Mouse (Mus musculus) pancreas, adult 10 weeks (tissue): ENCODE data around the gene Fgf22. TPM values are rescaled to one million over a fixed set of nuclear protein-coding genes. Genes with fewer than 3 reads are reported as not detected.

Experiments used
- polyA plus RNA-seq: library from polyadenylated mRNA; stranded (reverse); fragments of 350-450 nt; fragmentation: Illumina TruSeq; extraction: RNeasy Lipid Tissue Mini Kit (QIAGEN cat#74804); gene quantifications from one replicate; pipeline ENCODE4 v1.2.3, GENCODE M21; 2015; ENCODE audit warnings: low read depth, low replicate concordance; ENCODE audit not compliant: insufficient read depth

The Fgf22 gene
- polyA plus RNA-seq: not detected

GRCm38 (mm10) chr10:79754856-79755516 is at the start of gene Fgf22:
Gene Fgf22, plus strand, starts transcription at chr10:79755076.

DNA sequence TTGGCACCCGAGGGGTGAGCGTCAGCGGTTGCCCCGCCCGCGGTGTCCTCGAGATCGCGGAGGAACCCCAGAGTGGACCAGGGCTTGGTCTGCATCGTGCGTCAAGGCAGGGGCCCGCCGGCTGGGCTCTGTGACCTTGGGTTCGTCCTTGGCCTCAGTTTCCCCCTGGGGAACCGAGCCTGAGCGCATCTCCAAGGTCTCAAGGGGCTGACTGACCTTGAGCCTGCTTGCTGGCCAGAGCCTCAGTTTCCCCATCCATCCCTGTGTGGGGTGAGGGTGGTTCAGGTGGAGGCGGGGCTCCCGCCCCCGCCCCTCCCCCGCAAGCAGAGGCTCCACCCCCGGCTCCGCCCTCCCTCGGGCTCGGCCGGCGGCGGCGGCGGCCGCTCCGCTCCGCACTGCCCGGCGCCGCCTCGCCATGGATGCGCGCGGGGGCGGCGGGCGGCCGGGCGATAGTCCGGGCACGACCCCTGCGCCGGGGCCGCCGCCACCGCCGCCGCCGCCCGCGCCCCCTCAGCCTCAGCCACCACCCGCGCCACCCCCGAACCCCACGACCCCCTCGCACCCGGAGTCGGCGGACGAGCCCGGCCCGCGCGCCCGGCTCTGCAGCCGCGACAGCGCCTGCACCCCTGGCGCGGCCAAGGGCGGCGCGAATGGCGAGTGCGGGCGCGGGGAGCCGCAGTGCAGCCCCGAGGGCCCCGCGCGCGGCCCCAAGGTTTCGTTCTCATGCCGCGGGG is 38.5 kb upstream of the Fgf22 start, which contains the start of gene Hcn2:
Gene Hcn2 (plus strand): TSS at position 381 of the 734 bp plus-strand sequence.

GRCm38 (mm10) chr10:79745898-79746773 is 8.7 kb upstream of the Fgf22 start, which contains the start of gene Polrmt:
Gene Polrmt, minus strand, starts transcription at chr10:79746581.

GRCm38 (mm10) chr10:79766508-79767325 is 11.8 kb downstream of the Fgf22 start, which contains the start of gene Rnf126:
Gene Rnf126, minus strand, starts transcription at chr10:79766952.

GRCm38 (mm10) chr10:79777103-79777531 is 22.2 kb downstream of the Fgf22 start, which contains the start of gene Fstl3:
Gene Fstl3, plus strand, starts transcription at chr10:79777272.

GRCm38 (mm10) chr10:79790861-79791260 is 36.0 kb downstream of the Fgf22 start, which contains the start of gene Prss57:
Gene Prss57, minus strand, starts transcription at chr10:79790961.

GRCm38 (mm10) chr10:79793051-79793737 is 38.3 kb downstream of the Fgf22 start, which contains the start of gene Palm:
Gene Palm, plus strand, starts transcription at chr10:79793572.

Other genes starting within 250 kb of the Fgf22 start
- gene Plpp2, start 221.3 kb upstream of the Fgf22 start, polyA plus RNA-seq: 7.3 TPM
- gene Mier2, start 199.9 kb upstream of the Fgf22 start, polyA plus RNA-seq: 10.7 TPM
- gene Theg, start 167.7 kb upstream of the Fgf22 start, polyA plus RNA-seq: not detected
- gene C2cd4c, start 141.1 kb upstream of the Fgf22 start, polyA plus RNA-seq: 0.61 TPM
- 3.3 TPM for gene Shc2, start 117.2 kb upstream of the Fgf22 start, polyA plus RNA-seq
- not detected for gene Odf3l2, start 109.3 kb upstream of the Fgf22 start, polyA plus RNA-seq
- not detected for gene Madcam1, start 90.5 kb upstream of the Fgf22 start, polyA plus RNA-seq
- 4.6 TPM for gene Tpgs1, start 85.7 kb upstream of the Fgf22 start, polyA plus RNA-seq
- 47.7 TPM for gene Cdc34, start 72.9 kb upstream of the Fgf22 start, polyA plus RNA-seq
- 0.74 TPM for gene Gzmm, start 66.1 kb upstream of the Fgf22 start, polyA plus RNA-seq
- 168 TPM for gene Bsg, start 50.6 kb upstream of the Fgf22 start, polyA plus RNA-seq
- gene Hcn2, start 38.4 kb upstream of the Fgf22 start, polyA plus RNA-seq: 0.83 TPM
- gene Polrmt, start 8.5 kb upstream of the Fgf22 start, polyA plus RNA-seq: 29.7 TPM
- gene Rnf126, start 11.9 kb downstream of the Fgf22 start, polyA plus RNA-seq: 22.3 TPM
- 7.2 TPM for gene Fstl3, start 22.2 kb downstream of the Fgf22 start, polyA plus RNA-seq
- gene Prss57, start 35.9 kb downstream of the Fgf22 start, polyA plus RNA-seq: not detected
- gene Palm, start 38.5 kb downstream of the Fgf22 start, polyA plus RNA-seq: 13.2 TPM
- gene Misp, start 65.9 kb downstream of the Fgf22 start, polyA plus RNA-seq: 1.3 TPM
- gene Ptbp1, start 99.4 kb downstream of the Fgf22 start, polyA plus RNA-seq: 39.5 TPM
- 1.1 TPM for gene Prtn3, start 119.4 kb downstream of the Fgf22 start, polyA plus RNA-seq
- 2.6 TPM for gene Plppr3, start 119.6 kb downstream of the Fgf22 start, polyA plus RNA-seq
- not detected for gene Elane, start 131.2 kb downstream of the Fgf22 start, polyA plus RNA-seq
- gene Cfd, start 135.8 kb downstream of the Fgf22 start, polyA plus RNA-seq: 168 TPM
- gene Med16, start 153.8 kb downstream of the Fgf22 start, polyA plus RNA-seq: 4.0 TPM
- gene Gm26602, start 155.8 kb downstream of the Fgf22 start, polyA plus RNA-seq: not detected
- gene Kiss1r, start 161.9 kb downstream of the Fgf22 start, polyA plus RNA-seq: not detected
- gene R3hdm4, start 166.1 kb downstream of the Fgf22 start, polyA plus RNA-seq: 19.0 TPM
- 1.0 TPM for gene Arid3a, start 172.0 kb downstream of the Fgf22 start, polyA plus RNA-seq
- gene Wdr18, start 205.1 kb downstream of the Fgf22 start, polyA plus RNA-seq: 6.9 TPM
- not detected for gene Grin3b, start 215.6 kb downstream of the Fgf22 start, polyA plus RNA-seq
- 36.8 TPM for gene Tmem259, start 229.3 kb downstream of the Fgf22 start, polyA plus RNA-seq
- gene Cnn2, start 233.5 kb downstream of the Fgf22 start, polyA plus RNA-seq: 13.6 TPM
- gene Abca7, start 241.4 kb downstream of the Fgf22 start, polyA plus RNA-seq: 6.0 TPM